Mouse (Mus musculus) neural tube, embryonic 11.5 days (tissue): Measurements from ENCODE around the gene Ppil6. TPM values are rescaled to one million over a fixed set of nuclear protein-coding genes. Genes with fewer than 3 reads are reported as not detected.

Source experiments
- ATAC-seq: fragments of 200-750 bp; cut with Nextera tagmentation; 2 replicates; pipeline ENCODE4 v1.8.0; 2017; ENCODE audit warnings: moderate number of reproducible peaks, mild to moderate bottlenecking, moderate TSS enrichment, moderate library complexity; ENCODE audit not compliant: insufficient read depth, low FRiP score, low TSS enrichment
- DNase-seq: peaks from one replicate; pipeline ENCODE4 v3.0.0-alpha.2; 2015; ENCODE audit warnings: low spot score
- H3K27ac ChIP-seq: fragments of 300-500 bp; sonication (generic); 2 replicates; pipeline ENCODE4 v1.5.1; 2014; ENCODE audit warnings: low read depth, mild to moderate bottlenecking, low read length
- H3K27me3 ChIP-seq: fragments of 300-500 bp; sonication (generic); 2 replicates; pipeline ENCODE4 v1.6.1; 2014; ENCODE audit warnings: mild to moderate bottlenecking, low read length, mixed read lengths; ENCODE audit not compliant: control insufficient read depth, insufficient read depth
- H3K36me3 ChIP-seq: fragments of 300-500 bp; sonication (generic); 2 replicates; pipeline ENCODE4 v1.6.1; 2014; ENCODE audit warnings: mild to moderate bottlenecking, low read length, moderate library complexity, mixed read lengths; ENCODE audit not compliant: control insufficient read depth, insufficient read depth
- H3K4me1 ChIP-seq: fragments of 300-500 bp; sonication (generic); 2 replicates; pipeline ENCODE4 v1.6.1; 2014; ENCODE audit warnings: low read length, mixed read lengths; ENCODE audit not compliant: control insufficient read depth, insufficient read depth
- H3K4me2 ChIP-seq: fragments of 300-500 bp; sonication (generic); 2 replicates; pipeline ENCODE4 v1.6.1; 2014; ENCODE audit warnings: low read depth, mild to moderate bottlenecking, moderate library complexity
- H3K4me3 ChIP-seq: fragments of 300-500 bp; sonication (generic); 2 replicates; pipeline ENCODE4 v1.5.1; 2014; ENCODE audit warnings: low read depth, low read length
- H3K9ac ChIP-seq: fragments of 300-500 bp; sonication (generic); 2 replicates; pipeline ENCODE4 v1.6.1; 2014; ENCODE audit warnings: mild to moderate bottlenecking, low read length
- H3K9me3 ChIP-seq: fragments of 300-500 bp; sonication (generic); 2 replicates; pipeline ENCODE4 v1.6.1; 2016; ENCODE audit warnings: low read length; ENCODE audit not compliant: control insufficient read depth
- WGBS: fragments of 180-500 bp; shearing (Covaris S2); extraction: QIAGEN DNeasy Blood & Tissue Kit; methylation state at CpG from one replicate; pipeline ENCODE4 v1.1.7; 2014; 5-methylcytosine and 5-hydroxymethylcytosine counted together
- polyA plus RNA-seq: library from polyadenylated mRNA; unstranded; fragments of >200 nt; fragmentation: Nextera tagmentation; extraction: Ambion mirVana; gene quantifications from 2 replicates; pipeline ENCODE4 v1.2.1, GENCODE M21; 2014

The Ppil6 gene
- 0.38 and 0.58 TPM in 2 replicates for polyA plus RNA-seq

DNA sequence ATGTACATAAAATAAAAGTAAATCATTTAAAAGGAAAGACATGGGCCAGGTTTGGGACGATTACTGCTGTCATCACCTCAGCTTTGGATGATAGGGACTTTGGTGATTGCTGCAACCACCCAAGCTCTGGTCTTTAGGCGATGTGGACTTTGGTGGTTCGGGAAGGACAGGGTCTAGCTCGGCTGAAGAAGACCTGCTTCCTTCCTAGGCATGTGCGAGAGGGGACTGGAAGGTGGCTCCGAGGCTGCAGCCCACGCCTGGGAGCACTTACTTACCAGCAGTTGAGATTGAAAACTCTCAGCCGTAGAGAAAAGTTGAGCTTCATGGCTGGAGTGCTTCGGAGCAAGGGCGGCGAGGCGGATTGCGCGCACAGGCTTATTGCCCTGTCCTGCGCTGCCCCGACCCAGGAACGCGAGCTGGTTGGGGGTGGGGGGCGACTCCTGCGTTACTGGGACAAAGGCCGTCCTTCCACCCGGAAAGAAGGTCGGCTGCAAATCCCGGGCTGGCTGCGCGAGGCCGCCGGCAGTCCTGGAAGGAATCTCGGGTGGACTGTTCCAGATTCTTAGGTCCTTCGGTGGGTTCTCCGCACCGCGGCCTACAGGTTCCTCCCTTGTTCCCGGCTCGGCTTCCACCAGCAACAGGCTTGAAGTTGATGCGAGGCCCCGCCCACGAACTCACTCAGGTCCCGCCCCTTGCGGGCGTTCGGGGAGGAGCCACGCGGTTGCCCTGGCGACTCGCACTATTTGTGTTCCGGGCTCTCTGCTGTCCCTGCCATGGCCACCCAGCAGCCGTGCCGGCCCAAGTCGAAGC lies at the start of gene Ppil6, which contains the start of gene Smpd2:
Ppil6 (plus strand) TSS at position 732 of the 810 bp plus-strand sequence.
Smpd2 (minus strand) TSS at position 662 of the 810 bp plus-strand sequence.
- no peak within 1 kb of the TSS for H3K27ac ChIP-seq
- H3K36me3 ChIP-seq = peaks cover 12% of the 10 kb centered on the region; the same call in 1 of the 2 replicates
- peaks cover 11% of the 10 kb centered on the region for H3K4me1 ChIP-seq
- under 1% methylated on average over 50 of the region's 50 CpGs for WGBS
- H3K9ac ChIP-seq = peak within 1 kb of the TSS; percentile 62
- H3K9me3 ChIP-seq = no peaks in the 10 kb centered on the region
- H3K4me2 ChIP-seq = peak within 1 kb of the TSS; percentile 98
- peak within 1 kb of the TSS; percentile 59 for H3K4me3 ChIP-seq
- ATAC-seq (peak; percentile 97), DNase-seq (peak; percentile 97)
- H3K27me3 ChIP-seq = no peaks in the 10 kb centered on the region

DNA sequence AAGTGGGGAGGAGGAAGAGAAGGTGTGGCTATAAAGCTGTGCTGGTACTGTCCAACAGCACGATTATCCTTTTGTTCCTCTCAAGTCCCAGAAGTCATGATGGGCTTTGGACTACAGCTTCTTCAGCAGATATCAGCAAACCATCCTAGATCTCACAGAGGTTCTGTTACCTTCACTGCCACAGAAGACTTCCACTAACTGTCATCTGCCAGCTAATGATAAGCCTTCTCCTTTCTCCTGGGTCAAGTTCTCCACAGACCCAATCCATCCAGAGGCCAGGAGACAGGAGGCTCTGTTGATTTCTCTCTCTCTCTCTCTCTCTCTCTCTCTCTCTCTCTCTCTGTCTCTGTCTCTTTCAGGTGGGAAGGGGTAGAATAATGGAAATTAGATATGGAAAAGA lies 42.0 kb upstream of the Ppil6 start:
- no peaks in the 10 kb centered on the region for H3K4me1 ChIP-seq
- no peak overlapping the region for H3K27ac ChIP-seq
- no peak overlapping the region for H3K4me2 ChIP-seq
- H3K4me3 ChIP-seq = no peak overlapping the region
- no peaks in the 10 kb centered on the region for H3K9me3 ChIP-seq
- DNase-seq (no peak), ATAC-seq (no peak)
- H3K36me3 ChIP-seq = peaks cover 2% of the 10 kb centered on the region; the same call in 1 of the 2 replicates
- no peak overlapping the region for H3K9ac ChIP-seq
- no peaks in the 10 kb centered on the region for H3K27me3 ChIP-seq
- 88% methylated on average over 1 of the region's 1 CpGs for WGBS

DNA sequence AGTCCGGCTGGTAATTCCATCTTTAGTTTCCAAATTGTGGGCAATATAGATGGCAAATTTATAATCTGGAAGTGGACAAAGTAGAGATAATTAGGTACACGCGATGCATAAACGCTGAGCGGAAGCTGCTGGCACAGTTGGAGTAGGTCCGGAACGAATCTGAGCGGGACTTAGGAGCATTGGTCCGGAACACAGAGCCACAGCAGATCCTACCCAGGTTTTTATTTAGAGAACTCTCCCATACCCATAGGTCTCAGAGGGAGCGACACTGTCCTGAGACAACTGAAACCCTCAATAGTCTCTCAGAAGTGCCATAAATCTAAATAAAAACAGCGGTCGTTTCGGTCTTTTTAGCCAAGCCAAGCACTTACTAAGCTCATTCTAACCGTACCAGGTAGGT lies 40.6 kb upstream of the Ppil6 start:
- H3K27me3 ChIP-seq = no peaks in the 10 kb centered on the region
- H3K4me3 ChIP-seq = peak overlapping the region; percentile 84
- WGBS = 9% methylated on average over 14 of the region's 14 CpGs
- H3K27ac ChIP-seq = peak overlapping the region; percentile 68; the same call in 1 of the 2 replicates
- no peaks in the 10 kb centered on the region for H3K4me1 ChIP-seq
- H3K9ac ChIP-seq = peak overlapping the region; percentile 85
- H3K9me3 ChIP-seq = no peaks in the 10 kb centered on the region
- peaks cover 2% of the 10 kb centered on the region; the same call in 1 of the 2 replicates for H3K36me3 ChIP-seq
- DNase-seq = peak; percentile 21
- H3K4me2 ChIP-seq = peak overlapping the region; percentile 79
- ATAC-seq = peak; percentile 63

DNA sequence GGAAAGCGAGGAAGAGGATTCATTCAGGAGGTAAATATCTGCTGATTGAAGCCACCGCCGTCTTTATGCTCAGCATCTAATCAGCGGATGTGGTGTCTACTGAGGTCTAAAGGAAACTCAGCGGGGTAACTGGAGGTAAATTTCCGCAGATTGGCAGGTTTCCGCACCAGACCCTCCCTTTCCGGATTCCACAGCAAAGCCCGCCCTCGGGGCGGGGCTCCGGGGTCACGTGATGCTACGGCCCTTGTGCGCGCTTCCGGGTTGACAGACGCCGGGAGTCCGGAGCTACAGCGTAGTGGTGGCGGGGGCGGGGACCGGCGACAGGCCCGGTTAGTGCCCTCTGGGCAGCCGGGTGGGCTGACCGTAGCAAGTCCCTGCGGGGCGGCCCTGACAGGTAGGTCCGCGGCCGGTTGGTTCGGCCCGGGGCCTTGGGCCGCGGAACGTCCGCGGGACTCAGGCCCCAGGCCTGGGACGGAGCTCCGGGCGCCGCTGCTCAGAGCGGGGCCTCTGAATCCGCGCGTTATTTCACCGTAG lies 40.0 kb upstream of the Ppil6 start, which contains the start of gene Zbtb24:
Zbtb24 (plus strand) TSS at position 247 of the 534 bp plus-strand sequence.
- H3K9me3 ChIP-seq = no peaks in the 10 kb centered on the region
- H3K4me3 ChIP-seq = peak within 1 kb of the TSS; percentile 84
- no peaks in the 10 kb centered on the region for H3K4me1 ChIP-seq
- H3K27ac ChIP-seq = peak within 1 kb of the TSS; percentile 68; the same call in 1 of the 2 replicates
- H3K9ac ChIP-seq = peak within 1 kb of the TSS; percentile 85
- peaks cover 3% of the 10 kb centered on the region; the same call in 1 of the 2 replicates for H3K36me3 ChIP-seq
- H3K27me3 ChIP-seq = no peaks in the 10 kb centered on the region
- H3K4me2 ChIP-seq = peak within 1 kb of the TSS; percentile 79
- DNase-seq (peak; percentile 99), ATAC-seq (peak; percentile 98)
- under 1% methylated on average over 47 of the region's 49 CpGs for WGBS

DNA sequence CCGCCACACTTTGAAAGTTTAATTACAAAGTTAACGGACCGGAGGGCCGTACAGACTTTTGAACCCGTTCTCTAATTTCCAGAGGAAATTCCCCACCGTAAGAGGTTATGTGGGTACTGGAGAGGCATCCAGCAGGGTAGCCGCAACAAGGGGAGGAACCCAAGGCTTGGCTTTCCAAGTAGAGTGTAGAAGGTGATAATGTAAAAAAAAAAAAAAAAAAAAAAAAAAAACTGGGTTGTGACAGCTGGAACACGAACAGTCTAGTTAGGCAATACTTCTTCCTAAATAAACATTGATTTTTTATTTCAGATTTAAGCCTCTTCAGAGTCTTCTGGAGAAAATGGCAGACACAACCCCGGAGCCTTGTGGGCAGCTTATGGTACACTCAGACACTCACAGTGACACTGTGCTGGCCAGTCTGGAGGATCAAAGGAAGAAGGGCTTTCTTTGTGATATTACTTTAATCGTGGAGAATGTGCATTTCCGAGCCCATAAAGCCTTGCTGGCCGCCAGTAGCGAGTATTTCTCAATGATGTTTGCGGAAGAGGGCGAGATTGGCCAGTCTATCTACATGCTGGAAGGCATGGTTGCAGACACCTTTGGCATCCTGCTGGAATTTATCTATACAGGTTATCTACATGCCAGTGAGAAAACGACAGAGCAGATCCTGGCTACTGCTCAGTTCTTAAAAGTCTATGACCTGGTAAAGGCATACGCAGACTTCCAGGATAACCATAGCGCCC lies 39.3 kb upstream of the Ppil6 start:
- H3K27ac ChIP-seq = no peak overlapping the region
- no peaks in the 10 kb centered on the region for H3K4me1 ChIP-seq
- no peaks in the 10 kb centered on the region for H3K27me3 ChIP-seq
- ATAC-seq (0 out of 2 replicates have a peak, but pooled peaks have one; percentile 8), DNase-seq (no peak)
- peaks cover 5% of the 10 kb centered on the region for H3K36me3 ChIP-seq
- H3K9me3 ChIP-seq = no peaks in the 10 kb centered on the region
- 58% methylated on average over 18 of the region's 18 CpGs for WGBS
- H3K9ac ChIP-seq = peak overlapping the region; percentile 85
- H3K4me2 ChIP-seq = peak overlapping the region; percentile 79
- peak overlapping the region; percentile 84 for H3K4me3 ChIP-seq

DNA sequence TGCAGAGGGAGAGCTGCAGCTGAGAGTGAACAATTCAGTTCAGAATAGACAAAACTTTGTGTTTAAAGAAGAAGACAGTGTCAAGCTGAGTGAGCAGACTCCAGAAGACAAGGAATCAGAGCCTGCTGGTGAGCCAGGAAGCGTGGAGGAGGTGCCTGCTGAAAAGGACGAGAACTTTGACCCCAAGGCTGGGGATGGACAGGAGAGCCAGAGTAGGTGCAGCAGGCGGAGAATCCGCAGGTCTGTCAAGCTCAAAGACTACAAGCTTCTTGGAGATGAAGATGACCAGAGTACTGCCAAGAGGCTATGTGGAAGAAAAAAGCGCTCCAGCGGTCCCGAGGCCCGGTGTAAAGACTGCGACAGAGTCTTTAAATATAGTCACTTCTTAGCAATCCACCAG lies 38.6 kb upstream of the Ppil6 start:
- 90% methylated on average over 9 of the region's 9 CpGs for WGBS
- H3K27me3 ChIP-seq = no peaks in the 10 kb centered on the region
- no peaks in the 10 kb centered on the region for H3K9me3 ChIP-seq
- peaks cover 9% of the 10 kb centered on the region for H3K36me3 ChIP-seq
- no peaks in the 10 kb centered on the region for H3K4me1 ChIP-seq
- no peak overlapping the region for H3K4me3 ChIP-seq
- no peak for DNase-seq
- ATAC-seq = no peak
- H3K4me2 ChIP-seq = no peak overlapping the region
- H3K27ac ChIP-seq = no peak overlapping the region
- no peak overlapping the region for H3K9ac ChIP-seq

DNA sequence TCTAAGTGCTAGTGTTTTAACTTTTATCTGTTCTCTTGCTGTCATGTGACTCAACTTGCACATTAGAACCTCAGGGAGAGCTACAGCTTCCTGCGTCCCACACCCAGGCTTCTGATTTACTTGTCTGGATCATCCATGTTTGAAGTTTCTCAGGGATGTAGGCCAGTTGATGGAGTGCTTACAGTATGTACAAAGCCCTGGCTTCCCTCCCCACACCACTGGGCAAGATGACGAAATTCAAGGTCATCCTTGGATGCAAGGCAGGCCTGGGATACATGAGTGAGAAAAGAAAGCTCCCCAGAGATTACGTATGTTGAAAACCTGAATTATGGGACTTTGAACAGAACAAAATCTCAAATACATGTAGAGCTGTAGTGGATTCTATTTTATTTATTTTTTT lies 37.4 kb upstream of the Ppil6 start:
- peaks cover 9% of the 10 kb centered on the region for H3K36me3 ChIP-seq
- H3K4me2 ChIP-seq = no peak overlapping the region
- DNase-seq (no peak), ATAC-seq (no peak)
- H3K4me1 ChIP-seq = no peaks in the 10 kb centered on the region
- H3K27me3 ChIP-seq = no peaks in the 10 kb centered on the region
- no peak overlapping the region for H3K9ac ChIP-seq
- no peak overlapping the region for H3K27ac ChIP-seq
- no peaks in the 10 kb centered on the region for H3K9me3 ChIP-seq
- 90% methylated on average over 3 of the region's 3 CpGs for WGBS
- H3K4me3 ChIP-seq = no peak overlapping the region

DNA sequence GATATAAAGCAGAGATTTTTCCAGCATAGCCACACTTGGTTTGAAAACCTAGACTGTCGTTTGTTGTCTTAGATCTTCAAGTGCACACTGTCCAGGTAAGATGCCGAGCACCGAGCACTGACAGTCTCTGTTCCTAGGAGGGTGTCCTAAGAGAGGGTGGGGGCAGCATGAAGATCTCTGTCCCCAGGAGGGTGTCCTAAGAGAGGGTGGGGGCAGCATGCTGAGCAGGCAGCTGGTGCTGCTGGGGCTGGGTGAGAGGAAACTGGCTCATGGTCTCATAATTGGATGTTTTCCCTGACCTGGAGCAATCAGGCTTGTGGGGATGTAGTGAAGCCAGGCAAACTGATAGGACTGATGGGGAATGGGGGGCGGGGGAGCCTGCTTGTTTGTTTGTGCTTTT lies 30.2 kb upstream of the Ppil6 start:
- Histone ChIP-seq H3K36me3 (peaks cover 11% of the 10 kb centered on the region), H3K27ac (no peak overlapping the region), H3K4me3 (no peak overlapping the region), H3K9me3 (no peaks in the 10 kb centered on the region), H3K4me1 (no peaks in the 10 kb centered on the region), H3K27me3 (no peaks in the 10 kb centered on the region), H3K4me2 (no peak overlapping the region), H3K9ac (no peak overlapping the region)
- DNase-seq = no peak
- 85% methylated on average over 4 of the region's 4 CpGs for WGBS
- no peak for ATAC-seq
